Mouse (Mus musculus): ENCODE measurements at regions not wholly inside any gene's neighbourhood (a gene's known extent, or its start where the extent isn't known, plus 50 kb on each side); places are given as distances from the start of the nearest gene placed in this dataset.
A peak's percentile ranks its signal among the peaks of the same experiment; 100 is the strongest.

- ATAC-seq (ENCODE audit: extremely low read depth, insufficient number of reproducible peaks, low FRiP score, poor library complexity, severe bottlenecking), result no peak
Measured at GRCm38 (mm10) chr15:50403883-50404282, 3480.8 kb upstream of the Gm7489 start.

DNA sequence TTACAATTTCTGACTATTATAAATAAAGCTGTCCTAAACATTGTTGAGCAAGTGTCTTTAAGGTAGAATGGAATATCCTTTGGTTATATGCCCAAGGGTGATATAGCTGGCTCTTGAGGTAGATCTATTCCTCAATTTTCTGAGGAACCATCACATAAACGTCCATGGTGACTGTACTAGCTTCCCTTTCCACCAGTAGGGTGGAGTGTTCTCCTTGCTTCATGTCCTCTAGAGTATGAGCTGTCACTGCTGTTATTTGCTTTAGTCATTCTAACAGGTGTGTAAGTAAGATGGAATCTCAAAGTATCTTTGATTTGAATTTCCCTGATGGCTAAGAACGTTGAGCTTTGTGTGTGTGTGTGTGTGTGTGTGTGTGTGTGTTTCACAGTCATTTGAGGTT lies 3475.7 kb upstream of the Gm7489 start:
- ATAC-seq (ENCODE audit: extremely low read depth, insufficient number of reproducible peaks, low FRiP score, poor library complexity, severe bottlenecking), result peak; percentile 80; the same call in 1 of the 2 replicates

DNA sequence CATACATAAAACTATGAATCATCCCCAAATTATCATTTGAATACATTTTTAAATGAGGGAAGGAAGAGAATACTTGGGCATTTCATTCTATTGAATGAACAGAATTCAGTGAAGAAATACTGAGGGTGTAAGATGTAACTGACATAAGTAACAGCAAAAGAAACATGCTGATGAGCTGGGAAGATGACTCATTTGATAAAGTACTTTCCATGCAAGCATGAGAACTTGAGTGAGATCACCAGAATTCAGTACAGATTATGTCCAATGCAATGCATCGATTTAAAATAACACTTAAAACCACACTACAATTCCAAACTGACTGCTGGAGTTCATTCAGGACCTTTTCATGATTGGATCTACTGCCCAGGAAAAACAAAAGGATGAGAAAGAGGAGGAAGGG lies 3467.1 kb upstream of the Gm7489 start:
- no peak for ATAC-seq (ENCODE audit: extremely low read depth, insufficient number of reproducible peaks, low FRiP score, poor library complexity, severe bottlenecking)

GRCm38 (mm10) chr15:50423082-50423665 lies 3461.5 kb upstream of the Gm7489 start:
- no peak for ATAC-seq (ENCODE audit: extremely low read depth, insufficient number of reproducible peaks, low FRiP score, poor library complexity, severe bottlenecking)

DNA sequence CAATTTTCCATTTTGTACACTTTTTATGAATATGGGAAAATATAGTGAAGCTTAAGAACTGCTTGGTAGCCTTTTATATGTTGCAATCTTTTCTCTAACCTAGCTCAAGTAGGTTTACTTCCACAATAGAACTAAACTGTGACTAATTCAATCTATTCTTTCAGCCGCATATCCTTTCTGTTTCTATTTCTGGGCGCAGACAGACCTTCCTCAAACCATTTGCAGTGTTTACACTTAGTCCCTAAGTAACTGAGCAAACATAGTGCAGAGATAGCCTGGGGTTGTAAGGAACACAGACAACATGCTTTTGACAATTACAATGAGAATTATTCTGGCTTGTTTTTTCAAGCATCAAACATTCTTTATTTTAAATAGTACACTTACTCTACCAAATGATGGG lies 3435.1 kb upstream of the Gm7489 start:
- no peak for ATAC-seq (ENCODE audit: extremely low read depth, insufficient number of reproducible peaks, low FRiP score, poor library complexity, severe bottlenecking)

- ATAC-seq (ENCODE audit: extremely low read depth, insufficient number of reproducible peaks, low FRiP score, poor library complexity, severe bottlenecking), result no peak
Measured at GRCm38 (mm10) chr15:50472626-50473025, 3412.1 kb upstream of the Gm7489 start.

- ATAC-seq (ENCODE audit: extremely low read depth, insufficient number of reproducible peaks, low FRiP score, poor library complexity, severe bottlenecking), result no peak
Measured at GRCm38 (mm10) chr15:50498716-50499115, 3386.0 kb upstream of the Gm7489 start.

GRCm38 (mm10) chr15:50507999-50508624 lies 3376.6 kb upstream of the Gm7489 start:
- no peak for ATAC-seq (ENCODE audit: extremely low read depth, insufficient number of reproducible peaks, low FRiP score, poor library complexity, severe bottlenecking)

GRCm38 (mm10) chr15:50513036-50513435 lies 3371.7 kb upstream of the Gm7489 start:
- no peak for ATAC-seq (ENCODE audit: extremely low read depth, insufficient number of reproducible peaks, low FRiP score, poor library complexity, severe bottlenecking)

- no peak for ATAC-seq (ENCODE audit: extremely low read depth, insufficient number of reproducible peaks, low FRiP score, poor library complexity, severe bottlenecking)
Measured at GRCm38 (mm10) chr15:50524841-50525240, 3359.9 kb upstream of the Gm7489 start.

GRCm38 (mm10) chr15:50534490-50534889 lies 3350.2 kb upstream of the Gm7489 start:
- no peak for ATAC-seq (ENCODE audit: extremely low read depth, insufficient number of reproducible peaks, low FRiP score, poor library complexity, severe bottlenecking)

- ATAC-seq (ENCODE audit: extremely low read depth, insufficient number of reproducible peaks, low FRiP score, poor library complexity, severe bottlenecking), result no peak
Measured at GRCm38 (mm10) chr15:50563611-50564010, 3321.1 kb upstream of the Gm7489 start.

GRCm38 (mm10) chr15:50580811-50581210 lies 3303.9 kb upstream of the Gm7489 start:
- no peak for ATAC-seq (ENCODE audit: extremely low read depth, insufficient number of reproducible peaks, low FRiP score, poor library complexity, severe bottlenecking)

DNA sequence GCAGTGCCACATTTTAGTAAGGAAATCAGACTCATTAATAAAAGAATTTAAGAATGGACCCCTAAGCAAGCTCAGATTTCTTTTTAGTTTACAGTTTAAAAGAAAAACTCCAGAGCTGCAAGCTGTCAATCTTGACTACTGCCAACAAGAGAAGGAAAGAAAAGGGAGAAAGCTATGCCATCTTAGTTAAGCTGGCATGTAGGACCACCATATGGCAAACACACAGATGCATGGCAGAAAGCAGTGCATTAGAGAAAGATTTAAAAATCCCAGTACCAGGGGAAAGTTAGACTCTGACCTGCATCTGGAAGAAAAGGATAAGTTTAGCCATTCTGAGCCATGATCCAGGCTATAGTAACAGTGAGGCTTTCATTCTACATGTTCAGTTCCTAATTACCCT lies 3300.8 kb upstream of the Gm7489 start:
- no peak for ATAC-seq (ENCODE audit: extremely low read depth, insufficient number of reproducible peaks, low FRiP score, poor library complexity, severe bottlenecking)

- no peak for ATAC-seq (ENCODE audit: extremely low read depth, insufficient number of reproducible peaks, low FRiP score, poor library complexity, severe bottlenecking)
Measured at GRCm38 (mm10) chr15:50585496-50585895, 3299.2 kb upstream of the Gm7489 start.
